Mouse (Mus musculus) layer of hippocampus, adult 18-20 months (tissue): ENCODE measurements around the gene Pdlim4. TPM values are rescaled to one million over a fixed set of nuclear protein-coding genes. Genes with fewer than 3 reads are reported as not detected.
A peak's percentile ranks its signal among the peaks of the same experiment; 100 is the strongest.

Source experiments
- DNase-seq, 2 experiments: peaks; one replicate each; pipeline ENCODE4 v3.0.0; 2022; ENCODE audit warnings: low spot score in 2 of 2
- total RNA-seq, 2 experiments: library from RNA; stranded (reverse); gene quantifications; 2 replicates each; pipeline ENCODE4 v1.2.3; 2021

Gene Pdlim4
- total RNA-seq, 2 experiments from 2014 or later = 14.8 to 15.4 TPM

- DNase-seq = no peak
Measured at GRCm38 (mm10) chr11:54092188-54092587, 23.4 kb upstream of the Pdlim4 start.

- no peak for DNase-seq
Measured at GRCm38 (mm10) chr11:54091726-54092125, 22.9 kb upstream of the Pdlim4 start.

- no peak for DNase-seq
Measured at GRCm38 (mm10) chr11:54090091-54090879, 21.5 kb upstream of the Pdlim4 start.

GRCm38 (mm10) chr11:54088947-54089317 is 20.1 kb upstream of the Pdlim4 start:
- DNase-seq = peak in 1 of 2 experiments; percentile 82

- no peak for DNase-seq
Measured at GRCm38 (mm10) chr11:54088253-54088946, 19.6 kb upstream of the Pdlim4 start.

- DNase-seq = no peak
Measured at GRCm38 (mm10) chr11:54085816-54086215, 17.0 kb upstream of the Pdlim4 start.

- peak in 1 of 2 experiments; percentile 63 for DNase-seq
Measured at GRCm38 (mm10) chr11:54084976-54085375, 16.2 kb upstream of the Pdlim4 start.

- no peak for DNase-seq
Measured at GRCm38 (mm10) chr11:54082725-54083124, 13.9 kb upstream of the Pdlim4 start.

- DNase-seq = no peak
Measured at GRCm38 (mm10) chr11:54080435-54080834, 11.6 kb upstream of the Pdlim4 start.

GRCm38 (mm10) chr11:54076101-54076500 is 7.3 kb upstream of the Pdlim4 start:
- DNase-seq = no peak

- no peak for DNase-seq
Measured at GRCm38 (mm10) chr11:54075353-54075752, 6.5 kb upstream of the Pdlim4 start.

- no peak for DNase-seq
Measured at GRCm38 (mm10) chr11:54073291-54073690, 4.5 kb upstream of the Pdlim4 start.

- no peak for DNase-seq
Measured at GRCm38 (mm10) chr11:54071726-54072445, 3.1 kb upstream of the Pdlim4 start.

- DNase-seq = no peak
Measured at GRCm38 (mm10) chr11:54067996-54068519, 756 bp downstream of the Pdlim4 start.

- DNase-seq = no peak
Measured at GRCm38 (mm10) chr11:54067318-54067995, 1.4 kb downstream of the Pdlim4 start.

- DNase-seq = no peak
Measured at GRCm38 (mm10) chr11:54066400-54066799, 2.4 kb downstream of the Pdlim4 start.

GRCm38 (mm10) chr11:54065915-54066178 is 3.0 kb downstream of the Pdlim4 start:
- DNase-seq = no peak

- DNase-seq = no peak
Measured at GRCm38 (mm10) chr11:54065106-54065914, 3.5 kb downstream of the Pdlim4 start.

GRCm38 (mm10) chr11:54064412-54064978 is 4.3 kb downstream of the Pdlim4 start:
- no peak for DNase-seq

GRCm38 (mm10) chr11:54063472-54063775 is 5.4 kb downstream of the Pdlim4 start:
- DNase-seq = no peak
